Mouse (Mus musculus): ENCODE data around the gene Prg2. TPM values are rescaled to one million over a fixed set of nuclear protein-coding genes. Genes with fewer than 3 reads are reported as not detected.

Gene Prg2
- total RNA-seq, 2 experiments from 2014 or later, result not detected

DNA sequence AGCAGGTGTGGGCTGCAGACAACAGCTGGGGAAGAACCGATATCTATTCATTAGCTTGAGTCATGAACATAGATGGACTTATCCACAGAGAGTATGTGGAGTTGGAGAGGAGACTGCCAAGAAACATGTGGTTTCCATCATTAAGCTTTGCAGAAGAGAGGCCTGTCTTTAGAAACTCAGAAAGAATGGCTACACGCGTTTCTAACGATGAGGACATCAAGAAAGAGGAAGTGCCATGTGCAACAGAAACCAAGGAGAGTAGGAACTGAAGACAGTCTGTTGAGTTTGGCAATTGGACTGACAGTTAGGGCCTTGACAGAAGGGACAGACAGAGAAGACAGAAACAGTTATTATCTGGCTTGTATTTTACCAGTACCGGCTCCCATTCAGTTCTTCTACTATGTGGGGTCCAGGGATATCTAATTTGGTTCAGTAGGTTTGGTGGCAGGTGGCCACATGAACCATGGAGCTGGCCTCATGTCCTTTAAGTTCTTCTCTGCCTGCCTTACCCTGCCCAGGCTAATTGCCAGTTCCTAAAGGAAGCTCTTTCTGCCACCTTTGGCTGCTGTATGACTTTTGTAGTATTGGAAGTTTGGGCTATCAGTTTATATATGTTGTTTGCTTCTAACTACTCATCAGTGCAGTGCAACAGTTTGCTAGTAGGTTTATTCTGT is 12.8 kb upstream of the Prg2 start:
- TF ChIP-seq CTCF (IDR thresholded peaks at IDR 0.05), result no peak
- Histone ChIP-seq H3K4me3 (no peak overlapping the region), H3K27ac (no peak overlapping the region)
- intact Hi-C loops (cut with DNase I), result no loop called here
- DNase-seq, result no peak

DNA sequence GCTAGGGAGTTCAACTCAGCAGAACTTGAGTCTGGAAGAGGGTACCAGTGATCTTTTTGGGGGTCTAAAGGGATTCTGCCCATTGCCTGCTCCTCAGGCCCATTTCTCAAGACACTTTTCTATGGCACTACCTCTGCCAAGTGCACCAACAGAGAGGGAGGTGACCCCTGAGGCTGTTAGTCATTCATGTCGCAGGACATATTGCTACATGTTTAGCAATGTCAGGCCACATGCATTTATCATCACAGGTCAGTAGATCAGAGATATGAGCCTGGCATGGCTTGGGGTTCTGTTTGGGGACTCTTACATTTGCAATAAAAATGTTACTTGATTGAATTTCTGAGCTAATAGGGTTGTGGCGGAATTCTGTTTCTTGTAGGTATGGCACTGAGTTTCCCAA is 4.7 kb upstream of the Prg2 start:
- Histone ChIP-seq H3K4me3 (no peak overlapping the region), H3K27ac (no peak overlapping the region)
- TF ChIP-seq CTCF (IDR thresholded peaks at IDR 0.05), result no peak
- no peak for DNase-seq
- intact Hi-C loops (cut with DNase I), result no loop called here

DNA sequence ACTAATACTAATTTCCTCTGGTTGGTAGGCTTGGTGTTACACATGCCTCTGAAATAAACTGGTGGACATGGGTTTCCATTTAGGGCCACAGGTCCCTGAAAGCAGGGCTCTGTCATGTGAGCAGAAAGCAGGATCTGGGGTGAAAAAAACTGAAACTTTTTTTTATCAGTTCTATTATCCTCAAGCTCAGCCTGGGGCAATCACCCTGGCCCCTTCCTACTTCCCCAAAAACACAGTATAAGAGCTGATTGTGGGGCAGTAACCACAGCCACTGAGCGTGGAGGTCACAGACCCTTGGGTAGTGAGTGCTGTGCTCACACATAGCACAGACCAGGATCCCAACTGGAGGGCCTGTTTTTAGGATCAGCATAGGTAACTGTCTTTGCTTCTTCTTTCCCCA is 7.7 kb downstream of the Prg2 start, which contains the start of gene Prg3:
Prg3 (plus strand) TSS at position 286 of the 400 bp plus-strand sequence.
- TF ChIP-seq CTCF (IDR thresholded peaks at IDR 0.05), result no peak
- intact Hi-C loops (cut with DNase I), result no loop called here
- Histone ChIP-seq H3K27ac (no peak within 1 kb of the TSS), H3K4me3 (no peak within 1 kb of the TSS)
- no peak for DNase-seq

DNA sequence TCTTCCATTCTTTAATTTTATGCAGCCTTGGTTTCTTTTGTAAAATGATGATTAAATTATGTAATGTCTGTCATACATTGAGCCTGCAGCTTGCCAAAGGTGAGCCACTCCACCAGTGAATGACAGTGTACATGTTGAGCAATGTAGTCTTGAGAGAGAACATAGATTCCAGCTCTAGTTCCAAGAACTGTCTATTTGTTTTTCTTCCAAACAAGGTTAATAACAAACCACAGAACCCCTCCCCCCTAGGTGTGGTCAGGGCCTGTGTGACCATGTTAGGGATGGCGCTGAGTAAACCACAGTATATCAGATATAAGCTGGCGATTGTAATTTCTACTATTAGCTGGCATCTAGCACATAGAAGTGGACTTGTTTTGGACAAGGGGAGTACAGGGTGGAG is 16.1 kb downstream of the Prg2 start:
- H3K27ac ChIP-seq, result no peak overlapping the region
- intact Hi-C loops (cut with DNase I), result no loop called here
- no peak for TF ChIP-seq CTCF (IDR thresholded peaks at IDR 0.05)
- no peak for DNase-seq
- no peak overlapping the region for H3K4me3 ChIP-seq

DNA sequence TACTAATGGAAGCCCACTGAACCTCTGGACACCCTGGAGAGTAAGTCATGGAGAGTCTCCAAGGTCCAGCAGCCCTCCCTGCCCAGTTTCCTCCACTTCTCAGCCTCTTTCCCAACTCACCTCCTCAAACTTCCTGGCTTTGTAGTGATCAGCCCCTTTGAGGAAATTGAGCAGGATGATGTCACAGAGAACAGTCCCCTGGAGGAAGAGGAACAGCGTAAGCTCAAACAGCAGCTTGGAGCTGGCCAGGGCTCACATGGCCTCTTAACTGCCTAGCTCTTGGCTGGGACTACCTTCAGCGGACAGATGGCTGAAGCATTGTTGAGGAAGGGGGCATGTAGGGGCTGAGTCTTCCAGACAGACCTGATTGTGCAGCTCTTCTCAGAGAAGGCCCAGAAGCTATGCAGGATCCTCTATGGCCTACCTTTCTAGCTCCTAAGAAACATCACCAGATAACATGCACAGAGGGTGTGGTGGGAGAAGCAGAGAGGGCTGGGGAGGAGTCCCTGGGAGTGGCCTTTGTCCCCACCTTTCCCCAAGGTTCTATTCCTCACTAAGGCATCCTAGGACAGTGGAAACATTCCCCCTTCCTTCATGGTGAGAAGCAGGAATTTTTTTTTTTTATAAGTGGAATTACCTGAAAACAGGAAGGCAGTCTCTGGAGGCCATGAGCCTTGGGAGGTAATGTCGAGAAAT is 19.4 kb downstream of the Prg2 start:
- Histone ChIP-seq H3K4me3 (no peak overlapping the region), H3K27ac (peak overlapping the region; percentile 61)
- TF ChIP-seq CTCF (IDR thresholded peaks at IDR 0.05), result no peak
- intact Hi-C loops (cut with DNase I), result no loop called here
- no peak for DNase-seq

DNA sequence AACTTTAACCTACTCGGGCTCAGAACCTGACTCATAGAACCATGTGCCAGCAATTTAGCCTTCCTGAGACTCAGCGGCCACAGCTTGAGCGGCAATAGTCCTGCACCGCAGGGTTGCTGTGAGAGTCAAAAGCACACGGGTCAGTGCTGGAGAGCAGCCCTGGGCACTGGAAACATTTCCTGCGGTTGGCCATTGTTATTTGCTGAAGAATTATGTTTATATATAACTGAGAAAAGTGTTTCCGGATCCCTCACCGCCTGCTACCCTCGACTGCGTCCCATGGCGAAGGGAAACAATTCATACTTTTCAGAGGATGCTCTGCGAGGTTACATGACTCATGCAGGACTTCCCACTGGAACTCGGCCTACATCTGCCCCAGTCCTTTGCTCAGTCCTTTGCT is 21.2 kb downstream of the Prg2 start:
- TF ChIP-seq CTCF (IDR thresholded peaks at IDR 0.05), result no peak
- Histone ChIP-seq H3K4me3 (no peak overlapping the region), H3K27ac (peak overlapping the region; percentile 64)
- intact Hi-C loops (cut with DNase I), result no loop called here
- DNase-seq, result no peak

DNA sequence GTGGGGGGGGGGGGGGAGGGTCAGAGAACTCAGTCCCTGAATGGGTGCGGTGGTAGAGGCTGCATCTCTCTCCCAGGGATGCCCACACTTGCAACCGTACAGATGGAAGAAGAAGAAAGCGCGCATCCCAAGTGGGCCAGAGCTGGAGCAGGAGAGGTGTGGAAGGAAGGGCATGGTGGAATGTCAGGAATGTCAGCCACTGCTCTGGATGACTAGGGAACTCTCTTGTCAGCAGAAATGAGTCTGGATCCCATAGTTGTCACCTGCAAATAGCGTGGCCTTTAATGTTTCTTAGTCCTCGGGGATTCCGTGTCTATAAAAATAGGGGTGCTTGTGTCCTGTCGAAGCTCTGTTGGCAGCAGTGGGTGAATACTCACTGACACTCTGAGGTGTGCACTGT is 22.3 kb downstream of the Prg2 start:
- H3K4me3 ChIP-seq, result no peak overlapping the region
- H3K27ac ChIP-seq, result no peak overlapping the region
- intact Hi-C loops (cut with DNase I), result no loop called here
- no peak for DNase-seq
- no peak for TF ChIP-seq CTCF (IDR thresholded peaks at IDR 0.05)

DNA sequence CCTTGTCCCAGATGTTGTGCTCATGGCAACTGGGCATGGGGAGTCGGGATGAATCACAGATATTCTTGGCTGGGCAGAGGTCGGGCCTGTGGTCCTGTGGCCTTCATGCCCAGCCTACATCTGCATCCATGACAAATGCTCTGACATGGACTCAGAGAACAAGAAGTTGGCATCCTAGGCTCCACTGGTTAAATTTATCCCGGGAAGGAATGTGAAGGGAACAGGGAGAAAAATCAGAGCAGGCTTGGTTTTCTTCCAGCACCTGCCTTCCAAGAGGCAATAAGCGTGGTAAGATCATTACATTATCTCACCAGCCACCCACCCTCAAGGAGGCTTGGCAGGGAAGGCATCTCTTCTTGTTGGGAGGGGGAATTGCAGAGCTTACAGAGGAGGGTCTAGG is 24.1 kb downstream of the Prg2 start:
- Histone ChIP-seq H3K4me3 (no peak overlapping the region), H3K27ac (no peak overlapping the region)
- TF ChIP-seq CTCF (IDR thresholded peaks at IDR 0.05), result no peak
- intact Hi-C loops (cut with DNase I), result no loop called here
- no peak for DNase-seq

DNA sequence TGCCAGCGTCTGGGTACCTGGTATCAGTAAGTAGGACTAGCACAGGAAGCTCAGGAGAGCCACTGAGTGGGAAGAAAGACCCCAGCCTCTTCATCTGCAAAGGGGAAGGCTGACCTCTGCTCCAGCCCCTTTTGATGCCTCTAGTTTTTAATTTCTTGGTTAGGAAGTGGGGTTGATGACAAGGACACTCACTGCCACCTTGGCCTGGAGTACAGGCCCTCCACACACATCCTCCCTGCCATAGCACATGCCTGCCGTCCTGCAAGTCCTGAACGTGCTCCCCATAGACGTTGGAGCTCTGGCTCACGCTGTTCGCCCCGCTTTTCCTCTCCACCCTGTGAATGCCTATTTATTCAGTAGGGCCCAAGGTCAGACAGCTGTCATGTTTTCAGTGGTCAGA is 26.3 kb downstream of the Prg2 start:
- intact Hi-C loops (cut with DNase I), result loop anchor here (2.0 to 5.0 kb wide), 3 partner anchors 50 to 139 kb away; partner anchors contain the start of gene Rtn4rl2
- H3K4me3 ChIP-seq, result no peak overlapping the region
- DNase-seq, result no peak
- H3K27ac ChIP-seq, result no peak overlapping the region
- no peak for TF ChIP-seq CTCF (IDR thresholded peaks at IDR 0.05)

DNA sequence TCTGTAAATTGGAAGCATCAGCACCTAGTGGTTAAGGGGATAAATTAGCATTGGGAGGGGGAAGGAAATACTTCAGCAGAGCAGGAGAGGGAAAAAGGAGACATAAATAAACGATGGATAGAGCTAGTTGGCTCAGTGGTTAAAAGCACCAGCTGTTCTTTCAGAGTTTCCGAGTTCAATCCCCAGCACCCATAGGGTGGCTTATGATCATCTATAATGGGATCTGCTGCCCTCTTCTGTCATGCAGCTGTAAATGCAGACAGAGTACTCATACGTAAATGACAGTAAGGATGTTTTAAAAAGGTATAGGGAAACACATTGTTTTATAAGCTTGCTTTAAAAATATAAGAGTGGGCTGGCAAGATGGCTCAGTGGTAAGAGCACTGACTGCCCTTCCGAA is 27.5 kb downstream of the Prg2 start:
- intact Hi-C loops (cut with DNase I), result loop anchor here (2.0 to 5.0 kb wide), 3 partner anchors 51 to 140 kb away; partner anchors contain the start of gene Rtn4rl2
- H3K4me3 ChIP-seq, result no peak overlapping the region
- peak; percentile 80 for TF ChIP-seq CTCF (IDR thresholded peaks at IDR 0.05)
- no peak for DNase-seq
- no peak overlapping the region for H3K27ac ChIP-seq

DNA sequence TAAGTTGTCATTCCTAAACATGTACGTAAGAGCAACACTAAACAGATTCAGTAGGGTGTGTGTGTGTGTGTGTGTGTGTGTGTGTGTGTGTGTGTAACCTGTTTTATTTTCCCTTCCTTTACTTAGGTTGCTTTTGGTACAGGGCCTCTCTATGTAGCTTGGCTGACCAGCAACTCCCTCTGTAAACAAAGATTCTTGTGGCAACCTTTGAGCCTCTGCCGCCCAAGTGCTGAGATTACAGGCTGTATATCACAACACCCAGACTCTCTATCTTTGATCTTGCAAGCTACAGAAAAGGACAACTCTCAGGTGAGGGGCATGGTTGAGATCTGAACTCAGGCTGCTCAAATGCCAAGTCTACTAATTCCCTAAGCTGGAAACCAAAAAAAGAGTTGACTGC is 29.0 kb downstream of the Prg2 start:
- no peak for DNase-seq
- no peak overlapping the region for H3K4me3 ChIP-seq
- TF ChIP-seq CTCF (IDR thresholded peaks at IDR 0.05), result no peak
- no peak overlapping the region for H3K27ac ChIP-seq
- intact Hi-C loops (cut with DNase I), result loop anchor here (5.0 kb wide), 2 partner anchors 122 to 142 kb away; partner anchors contain the start of gene Rtn4rl2

DNA sequence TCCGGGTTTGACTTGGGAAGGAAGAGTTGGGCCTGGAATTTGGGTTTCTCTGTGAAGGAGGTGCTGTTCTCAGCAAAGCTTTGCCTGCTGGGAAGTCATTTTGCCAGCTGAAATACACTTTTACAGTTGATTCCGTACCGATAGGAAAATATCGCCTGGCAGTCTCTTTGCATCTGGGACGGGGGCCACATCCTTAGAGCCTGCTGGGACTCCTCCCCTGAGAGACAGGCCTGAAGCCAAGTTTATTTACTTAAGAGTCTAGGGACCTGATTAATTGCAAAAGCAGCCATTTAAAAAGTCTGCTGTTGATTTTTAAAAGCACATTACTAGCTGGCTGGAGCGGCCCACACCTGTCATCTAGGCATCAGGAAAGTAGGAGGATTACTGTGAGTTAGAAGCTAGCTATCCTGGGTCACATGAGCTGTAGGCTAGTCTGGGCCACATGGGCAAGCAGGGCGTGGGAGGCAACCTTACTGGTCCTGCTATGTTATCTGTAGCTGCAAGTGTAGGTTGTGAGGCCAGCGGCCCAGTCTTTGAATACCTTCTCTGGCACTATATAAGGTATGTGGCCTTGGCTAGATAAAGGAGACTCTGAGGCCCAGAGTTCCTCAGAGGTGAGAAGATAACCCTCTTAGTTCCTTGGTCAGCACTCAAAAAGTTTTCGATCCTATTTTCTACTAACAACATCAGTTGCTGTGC is 31.8 kb downstream of the Prg2 start:
- peak; percentile 38 for DNase-seq
- TF ChIP-seq CTCF (IDR thresholded peaks at IDR 0.05), result no peak
- Histone ChIP-seq H3K27ac (peak overlapping the region; percentile 56; the same call in 1 of the 2 replicates), H3K4me3 (no peak overlapping the region)
- intact Hi-C loops (cut with DNase I), result no loop called here

DNA sequence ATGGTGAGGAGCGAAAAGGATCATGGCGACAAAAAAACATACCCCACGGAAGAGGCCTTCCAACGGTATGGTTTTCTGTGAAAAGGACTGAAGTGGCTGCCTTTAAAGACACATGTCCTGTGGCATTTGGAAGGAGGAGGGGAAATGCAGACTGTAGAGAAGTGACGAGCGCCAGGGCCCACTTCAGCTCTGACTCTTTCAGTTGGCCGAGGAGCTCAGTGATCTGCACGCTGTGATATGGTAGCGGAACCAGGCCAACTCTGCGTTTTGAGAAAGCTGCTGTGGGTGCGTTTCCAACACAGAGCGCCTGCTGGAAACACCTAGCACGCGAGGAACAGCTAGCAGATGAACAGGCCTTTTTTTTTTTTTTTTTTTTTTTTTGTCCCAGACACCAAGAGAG is 32.4 kb downstream of the Prg2 start:
- Histone ChIP-seq H3K27ac (no peak overlapping the region), H3K4me3 (no peak overlapping the region)
- TF ChIP-seq CTCF (IDR thresholded peaks at IDR 0.05), result no peak
- no peak for DNase-seq
- intact Hi-C loops (cut with DNase I), result no loop called here
